Mouse (Mus musculus): Measurements from ENCODE around the gene Kcnab1. TPM values are rescaled to one million over a fixed set of nuclear protein-coding genes. Genes with fewer than 3 reads are reported as not detected.

The Kcnab1 gene
- polyA plus RNA-seq, 1 experiment from 2014 or later, result 1.6 TPM

DNA sequence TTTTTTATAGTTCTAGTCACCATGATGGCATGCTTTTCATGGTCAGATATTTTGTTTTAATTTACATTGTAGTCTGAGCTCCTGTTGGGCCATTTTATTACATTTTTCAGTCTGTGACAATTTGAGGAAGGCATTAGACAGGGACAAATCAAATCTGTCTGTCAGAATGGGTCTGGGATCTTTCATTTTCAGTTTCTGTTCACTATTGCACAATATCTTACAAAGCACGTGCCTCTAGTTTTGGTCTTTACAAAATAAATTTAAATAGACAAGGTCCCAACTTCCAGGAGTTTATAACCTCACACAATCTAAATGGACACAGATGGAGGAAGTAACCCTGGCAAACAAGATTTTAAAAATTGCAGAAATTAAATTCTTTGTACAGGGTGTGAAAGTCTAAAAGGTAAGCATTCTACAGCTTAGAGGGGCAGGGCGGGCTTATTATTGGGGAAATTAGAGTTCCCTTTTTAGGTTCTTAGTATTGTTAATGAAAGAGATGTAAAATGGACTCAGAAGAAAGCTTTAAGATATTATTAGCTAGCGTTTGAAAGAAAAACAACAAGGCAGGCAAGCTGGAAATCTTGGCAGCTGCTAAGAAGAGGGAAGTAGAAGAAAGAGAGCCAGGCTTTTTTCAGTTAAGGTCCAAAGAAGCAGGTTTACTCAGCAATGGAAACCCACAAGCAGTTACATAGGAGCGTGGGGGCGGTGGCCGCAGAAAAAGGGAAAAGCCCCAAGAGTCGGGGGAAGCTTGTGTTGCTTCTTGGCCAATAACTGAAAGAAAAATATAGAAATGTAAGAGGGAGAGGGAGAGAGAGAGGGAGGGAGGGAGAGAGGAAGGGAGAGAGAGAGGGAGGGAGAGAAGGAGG is 78.9 kb downstream of the Kcnab1 start:
- no peaks in the 10 kb centered on the region for H3K9me3 ChIP-seq (replicated peaks; ENCODE audit: control insufficient read depth, low read length)
- no peak overlapping the region for H3K4me3 ChIP-seq (ENCODE audit: low read length)
- no peaks in the 10 kb centered on the region for H3K36me3 ChIP-seq (ENCODE audit: control insufficient read depth, insufficient read depth)
- WGBS, result 60% methylated on average over 7 of the region's 7 CpGs
- no peak for ATAC-seq (replicated peaks; ENCODE audit: extremely low read depth, insufficient read depth, low FRiP score)
- no peaks in the 10 kb centered on the region for H3K27me3 ChIP-seq (ENCODE audit: control insufficient read depth, insufficient read depth, low read length)
- H3K9ac ChIP-seq (ENCODE audit: low read length), result no peak overlapping the region
- H3K27ac ChIP-seq (ENCODE audit: low read length), result no peak overlapping the region
- no peak overlapping the region for H3K4me2 ChIP-seq (ENCODE audit: low read depth, low read length)
- no peaks in the 10 kb centered on the region for H3K4me1 ChIP-seq (ENCODE audit: control insufficient read depth, insufficient read depth, low read length)

DNA sequence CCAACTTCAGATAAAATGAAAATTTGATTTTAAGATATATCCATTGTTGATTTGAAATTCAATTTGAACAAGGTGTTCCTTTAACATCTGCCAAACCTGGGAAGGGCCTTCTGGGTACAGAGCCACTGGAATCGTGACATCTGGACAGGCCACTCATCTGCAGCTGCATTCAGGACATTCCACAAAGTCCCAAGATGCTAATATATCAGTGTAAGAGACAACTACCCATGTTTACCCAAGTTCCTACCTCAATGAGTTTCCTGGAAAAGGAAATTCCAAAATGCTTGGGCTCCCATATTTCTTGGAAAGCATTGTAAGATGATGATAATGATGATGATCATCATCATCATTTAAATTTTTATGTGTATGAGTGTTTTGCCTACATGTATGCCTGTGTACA is 91.4 kb downstream of the Kcnab1 start:
- H3K4me1 ChIP-seq (ENCODE audit: control insufficient read depth, insufficient read depth, low read length), result no peaks in the 10 kb centered on the region
- WGBS, result 71% methylated on average over 1 of the region's 1 CpGs
- ATAC-seq (replicated peaks; ENCODE audit: extremely low read depth, insufficient read depth, low FRiP score), result no peak

DNA sequence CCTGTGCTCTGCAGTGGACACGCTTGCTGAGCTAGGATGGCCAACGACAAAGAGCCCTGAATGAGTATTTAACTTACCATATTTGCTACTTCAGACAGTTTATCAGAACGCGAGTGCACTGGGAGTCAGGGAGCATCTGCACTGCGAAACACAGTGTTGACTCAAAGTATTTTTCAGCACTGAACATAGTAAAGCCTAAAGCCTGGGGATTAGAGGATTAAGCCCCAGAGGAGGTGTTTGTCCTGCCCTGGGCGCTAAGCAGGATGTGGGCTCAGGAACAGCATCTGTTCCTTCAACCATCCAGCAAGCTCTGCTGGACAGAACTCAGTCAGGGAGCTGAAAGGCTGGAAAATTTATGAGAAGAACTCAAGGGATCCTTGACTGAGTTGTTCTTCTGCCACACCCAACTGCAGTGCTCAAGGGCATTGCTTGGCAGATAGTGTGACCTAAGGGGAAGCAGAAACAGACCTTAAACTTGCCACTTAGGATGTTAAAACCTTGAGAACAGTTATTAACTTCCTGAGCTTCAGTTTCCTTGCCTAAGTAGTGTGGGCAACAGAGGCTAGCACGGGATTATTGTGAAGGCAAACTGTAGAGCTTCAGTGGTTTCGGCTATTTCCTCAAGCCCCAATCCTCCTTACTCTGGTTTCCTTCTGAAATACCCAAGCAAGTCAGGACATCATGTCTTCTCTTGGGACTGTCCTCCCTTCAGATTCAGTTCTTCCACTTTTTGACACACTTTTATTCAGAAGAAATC is 94.4 kb downstream of the Kcnab1 start:
- H3K36me3 ChIP-seq (ENCODE audit: control insufficient read depth, insufficient read depth), result no peaks in the 10 kb centered on the region
- H3K9ac ChIP-seq (ENCODE audit: low read length), result no peak overlapping the region
- no peaks in the 10 kb centered on the region for H3K9me3 ChIP-seq (replicated peaks; ENCODE audit: control insufficient read depth, low read length)
- ATAC-seq (replicated peaks; ENCODE audit: extremely low read depth, insufficient read depth, low FRiP score), result no peak
- H3K4me3 ChIP-seq (ENCODE audit: low read length), result no peak overlapping the region
- H3K27ac ChIP-seq (ENCODE audit: low read length), result no peak overlapping the region
- H3K4me2 ChIP-seq (ENCODE audit: low read depth, low read length), result no peak overlapping the region
- no peaks in the 10 kb centered on the region for H3K27me3 ChIP-seq (ENCODE audit: control insufficient read depth, insufficient read depth, low read length)
- WGBS, result 60% methylated on average over 8 of the region's 8 CpGs
- no peaks in the 10 kb centered on the region for H3K4me1 ChIP-seq (ENCODE audit: control insufficient read depth, insufficient read depth, low read length)

More for the DNA sequence above, 91.4 kb downstream of the Kcnab1 start:
- no peak overlapping the region for H3K4me3 ChIP-seq (ENCODE audit: low read length)
- H3K4me2 ChIP-seq (ENCODE audit: low read depth, low read length), result no peak overlapping the region
- H3K36me3 ChIP-seq (ENCODE audit: control insufficient read depth, insufficient read depth), result no peaks in the 10 kb centered on the region
- H3K9ac ChIP-seq (ENCODE audit: low read length), result no peak overlapping the region
- H3K27ac ChIP-seq (ENCODE audit: low read length), result no peak overlapping the region
- H3K9me3 ChIP-seq (replicated peaks; ENCODE audit: control insufficient read depth, low read length), result no peaks in the 10 kb centered on the region
- H3K27me3 ChIP-seq (ENCODE audit: control insufficient read depth, insufficient read depth, low read length), result no peaks in the 10 kb centered on the region

DNA sequence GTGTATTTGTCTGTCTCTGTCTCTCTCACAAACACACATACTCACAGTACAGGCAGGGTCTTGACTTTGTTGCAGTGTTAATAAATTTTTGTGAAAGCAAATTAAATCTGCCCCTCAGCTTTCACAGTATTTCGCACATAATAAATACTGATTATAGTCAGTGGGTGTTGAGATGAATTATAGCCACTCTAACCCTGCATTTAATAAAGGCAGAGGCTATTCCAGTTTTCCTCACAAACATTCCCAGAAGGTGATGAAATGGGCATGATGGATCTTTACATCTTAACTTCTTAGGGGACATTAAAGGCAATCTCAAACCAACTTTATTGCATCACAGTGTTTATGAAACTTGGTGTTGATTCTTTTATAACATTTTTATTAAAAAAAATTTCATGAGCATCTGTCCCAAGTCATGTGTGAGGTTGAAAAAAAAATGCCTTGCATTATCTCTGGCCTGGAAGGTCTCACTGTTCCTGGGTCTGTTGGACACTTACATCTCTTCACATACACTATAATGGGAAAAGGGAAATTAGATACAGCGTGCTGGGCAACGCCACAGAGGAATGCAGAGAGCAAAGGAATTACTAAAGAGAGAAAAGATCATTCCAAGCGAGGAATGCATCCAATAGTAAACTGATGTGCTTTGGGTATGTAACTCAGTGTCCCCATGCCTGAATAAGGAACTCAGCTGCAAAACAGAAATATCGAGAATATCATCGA is 95.3 kb downstream of the Kcnab1 start:
- Histone ChIP-seq H3K9ac (ENCODE audit: low read length) (no peak overlapping the region), H3K4me3 (ENCODE audit: low read length) (no peak overlapping the region), H3K36me3 (ENCODE audit: control insufficient read depth, insufficient read depth) (no peaks in the 10 kb centered on the region), H3K9me3 (replicated peaks; ENCODE audit: control insufficient read depth, low read length) (no peaks in the 10 kb centered on the region), H3K4me2 (ENCODE audit: low read depth, low read length) (no peak overlapping the region), H3K27ac (ENCODE audit: low read length) (no peak overlapping the region), H3K4me1 (ENCODE audit: control insufficient read depth, insufficient read depth, low read length) (no peaks in the 10 kb centered on the region), H3K27me3 (ENCODE audit: control insufficient read depth, insufficient read depth, low read length) (no peaks in the 10 kb centered on the region)
- 62% methylated on average over 6 of the region's 6 CpGs for WGBS
- no peak for ATAC-seq (replicated peaks; ENCODE audit: extremely low read depth, insufficient read depth, low FRiP score)

DNA sequence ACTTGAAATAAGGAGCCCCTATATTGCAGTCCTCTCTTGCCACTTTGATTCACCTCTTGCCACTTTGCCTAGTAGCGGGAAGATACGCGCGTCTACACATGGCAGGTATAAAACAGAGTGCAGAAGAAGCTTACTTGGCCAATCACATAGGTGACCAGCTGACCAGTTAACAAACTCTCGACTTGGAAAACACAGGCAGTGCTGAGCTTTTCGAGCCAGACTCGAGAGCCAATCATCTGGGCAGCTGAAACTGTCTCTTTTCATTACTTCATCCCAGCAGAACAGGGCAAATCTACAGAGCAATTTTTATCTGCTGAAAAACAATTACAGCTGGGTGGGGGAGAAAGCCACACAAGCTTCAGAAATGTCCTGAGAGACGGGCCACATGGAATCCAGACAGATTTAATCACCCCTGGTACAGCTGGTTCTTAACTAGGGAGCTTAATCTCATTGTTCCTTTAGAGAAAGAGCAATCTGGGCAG is 96.4 kb downstream of the Kcnab1 start:
- H3K27me3 ChIP-seq (ENCODE audit: control insufficient read depth, insufficient read depth, low read length), result no peaks in the 10 kb centered on the region
- no peak overlapping the region for H3K4me3 ChIP-seq (ENCODE audit: low read length)
- no peaks in the 10 kb centered on the region for H3K4me1 ChIP-seq (ENCODE audit: control insufficient read depth, insufficient read depth, low read length)
- no peaks in the 10 kb centered on the region for H3K36me3 ChIP-seq (ENCODE audit: control insufficient read depth, insufficient read depth)
- no peak for ATAC-seq (replicated peaks; ENCODE audit: extremely low read depth, insufficient read depth, low FRiP score)
- 61% methylated on average over 8 of the region's 8 CpGs for WGBS
- H3K9ac ChIP-seq (ENCODE audit: low read length), result no peak overlapping the region
- no peak overlapping the region for H3K27ac ChIP-seq (ENCODE audit: low read length)
- no peak overlapping the region for H3K4me2 ChIP-seq (ENCODE audit: low read depth, low read length)
- H3K9me3 ChIP-seq (replicated peaks; ENCODE audit: control insufficient read depth, low read length), result no peaks in the 10 kb centered on the region

DNA sequence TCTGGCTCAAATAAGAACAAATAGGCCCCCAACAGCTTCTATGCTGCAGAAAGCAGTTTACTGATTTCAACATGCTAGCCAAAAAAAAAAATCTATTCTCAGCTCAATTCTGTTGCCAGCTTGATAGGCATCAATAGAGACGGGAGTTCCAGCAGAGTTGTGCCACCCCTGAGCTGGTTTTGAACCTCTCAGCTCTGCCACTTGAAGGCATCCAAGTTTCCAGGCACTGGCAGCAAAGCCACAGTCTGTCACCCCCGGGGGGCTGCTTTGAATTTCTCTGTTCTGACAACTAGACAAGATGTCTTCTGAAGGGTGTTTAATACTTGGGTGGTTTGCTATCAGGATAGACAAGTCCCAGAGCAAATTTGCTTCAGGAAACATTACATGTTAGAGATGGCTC is 104.5 kb downstream of the Kcnab1 start:
- Histone ChIP-seq H3K4me1 (ENCODE audit: control insufficient read depth, insufficient read depth, low read length) (no peaks in the 10 kb centered on the region), H3K27me3 (ENCODE audit: control insufficient read depth, insufficient read depth, low read length) (no peaks in the 10 kb centered on the region), H3K4me2 (ENCODE audit: low read depth, low read length) (no peak overlapping the region), H3K9ac (ENCODE audit: low read length) (no peak overlapping the region), H3K9me3 (replicated peaks; ENCODE audit: control insufficient read depth, low read length) (no peaks in the 10 kb centered on the region; the same call in 1 of the 2 replicates), H3K4me3 (ENCODE audit: low read length) (no peak overlapping the region), H3K36me3 (ENCODE audit: control insufficient read depth, insufficient read depth) (no peaks in the 10 kb centered on the region), H3K27ac (ENCODE audit: low read length) (no peak overlapping the region)
- no peak for ATAC-seq (replicated peaks; ENCODE audit: extremely low read depth, insufficient read depth, low FRiP score)
- 62% methylated on average over 2 of the region's 2 CpGs for WGBS

DNA sequence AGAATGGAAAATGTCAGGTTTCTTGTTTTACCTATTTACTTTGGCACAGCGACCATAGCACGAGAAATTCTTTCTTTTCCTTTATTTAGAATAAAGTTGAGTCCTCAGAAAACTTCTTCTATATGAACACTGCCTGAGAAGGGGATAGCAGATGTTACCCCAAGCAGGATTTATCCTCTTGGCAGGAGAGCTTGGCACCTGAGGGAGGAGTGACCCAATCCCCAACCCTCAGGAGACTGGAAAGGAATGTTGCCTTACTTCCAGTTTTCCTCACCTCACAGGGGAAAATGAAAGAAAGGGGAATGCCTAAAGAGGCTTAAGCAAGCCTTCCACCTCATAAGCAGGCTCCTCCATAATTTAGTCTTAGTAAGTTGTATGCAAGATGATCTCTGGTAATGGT is 105.5 kb downstream of the Kcnab1 start:
- Histone ChIP-seq H3K27ac (ENCODE audit: low read length) (no peak overlapping the region), H3K9ac (ENCODE audit: low read length) (no peak overlapping the region), H3K4me2 (ENCODE audit: low read depth, low read length) (no peak overlapping the region), H3K9me3 (replicated peaks; ENCODE audit: control insufficient read depth, low read length) (no peaks in the 10 kb centered on the region; the same call in 1 of the 2 replicates), H3K4me3 (ENCODE audit: low read length) (no peak overlapping the region), H3K4me1 (ENCODE audit: control insufficient read depth, insufficient read depth, low read length) (no peaks in the 10 kb centered on the region), H3K27me3 (ENCODE audit: control insufficient read depth, insufficient read depth, low read length) (no peaks in the 10 kb centered on the region), H3K36me3 (ENCODE audit: control insufficient read depth, insufficient read depth) (no peaks in the 10 kb centered on the region)
- 73% methylated on average over 2 of the region's 2 CpGs for WGBS
- ATAC-seq (replicated peaks; ENCODE audit: extremely low read depth, insufficient read depth, low FRiP score), result no peak

DNA sequence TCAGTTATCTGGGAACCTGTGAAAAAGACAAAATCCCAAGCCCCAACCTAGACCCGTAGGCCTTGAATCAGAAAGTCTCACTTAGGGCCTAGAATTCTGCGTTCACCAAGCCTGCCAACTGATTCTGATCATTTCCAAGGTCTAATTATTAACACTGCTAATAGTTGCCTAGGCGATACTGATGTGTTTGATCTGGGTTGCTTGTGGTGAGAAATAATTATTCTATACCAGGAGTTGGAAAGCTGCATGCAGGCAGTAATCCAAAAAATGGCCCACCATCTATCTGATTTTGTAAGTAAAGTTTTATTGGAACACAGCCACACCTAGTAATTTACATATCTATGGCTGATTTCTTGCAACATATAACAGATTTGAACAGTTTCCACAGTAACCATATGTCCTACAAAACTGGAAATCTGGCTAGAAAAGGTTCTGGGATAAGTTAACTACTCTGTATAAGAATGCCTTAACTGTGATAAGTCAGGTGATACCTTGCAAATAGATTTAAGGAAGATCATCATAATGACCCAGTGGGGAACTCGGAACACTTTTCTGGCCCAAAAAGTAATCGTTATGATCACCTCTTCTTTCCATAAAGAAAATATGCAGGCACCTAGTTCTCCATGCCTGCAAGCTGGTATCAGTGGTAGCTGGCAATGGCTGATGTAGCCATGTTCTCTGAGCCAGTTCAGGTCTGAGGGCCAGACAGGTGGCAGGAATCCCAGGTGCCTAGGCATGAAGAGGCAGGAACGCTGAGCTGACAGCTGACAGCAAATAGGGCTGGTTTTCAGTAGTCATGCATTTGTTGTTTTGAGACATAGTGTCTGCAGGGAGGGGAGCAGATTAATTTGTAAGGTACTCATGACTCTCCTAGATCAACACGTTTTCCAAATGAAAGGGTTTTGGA is 108.7 kb downstream of the Kcnab1 start:
- WGBS, result 83% methylated on average over 7 of the region's 7 CpGs
- no peak for ATAC-seq (replicated peaks; ENCODE audit: extremely low read depth, insufficient read depth, low FRiP score)
- H3K4me3 ChIP-seq (ENCODE audit: low read length), result no peak overlapping the region
- H3K9me3 ChIP-seq (replicated peaks; ENCODE audit: control insufficient read depth, low read length), result no peaks in the 10 kb centered on the region
- no peak overlapping the region for H3K4me2 ChIP-seq (ENCODE audit: low read depth, low read length)
- H3K9ac ChIP-seq (ENCODE audit: low read length), result no peak overlapping the region
- H3K36me3 ChIP-seq (ENCODE audit: control insufficient read depth, insufficient read depth), result no peaks in the 10 kb centered on the region
- no peaks in the 10 kb centered on the region for H3K27me3 ChIP-seq (ENCODE audit: control insufficient read depth, insufficient read depth, low read length)
- no peaks in the 10 kb centered on the region for H3K4me1 ChIP-seq (ENCODE audit: control insufficient read depth, insufficient read depth, low read length)
- no peak overlapping the region for H3K27ac ChIP-seq (ENCODE audit: low read length)
